Mouse (Mus musculus) limb, embryonic 15.5 days (tissue): Measurements from ENCODE around the gene Abi3. TPM values are rescaled to one million over a fixed set of nuclear protein-coding genes. Genes with fewer than 3 reads are reported as not detected.

Experiments
- ATAC-seq: fragments of 200-750 bp; cut with Nextera tagmentation; 2 replicates; pipeline ENCODE4 v1.8.0; 2017; ENCODE audit warnings: low read depth, moderate TSS enrichment; ENCODE audit not compliant: insufficient number of reproducible peaks, low FRiP score, low TSS enrichment
- H3K27ac ChIP-seq: fragments of 300-500 bp; sonication (generic); 2 replicates; pipeline ENCODE4 v1.5.1; 2015; ENCODE audit warnings: moderate library complexity, mild to moderate bottlenecking, inconsistent platforms
- H3K27me3 ChIP-seq: fragments of 300-500 bp; sonication (generic); 2 replicates; pipeline ENCODE4 v1.6.1; 2015; ENCODE audit warnings: inconsistent platforms
- H3K36me3 ChIP-seq: fragments of 300-500 bp; sonication (generic); 2 replicates; pipeline ENCODE4 v1.6.1; 2015; ENCODE audit warnings: inconsistent platforms
- H3K4me1 ChIP-seq: fragments of 300-500 bp; sonication (generic); 2 replicates; pipeline ENCODE4 v1.6.1; 2015; ENCODE audit warnings: inconsistent platforms
- H3K4me2 ChIP-seq: fragments of 300-500 bp; sonication (generic); 2 replicates; pipeline ENCODE4 v1.6.1; 2015; ENCODE audit warnings: mild to moderate bottlenecking, inconsistent platforms
- H3K4me3 ChIP-seq: fragments of 300-500 bp; sonication (generic); 2 replicates; pipeline ENCODE4 v1.5.1; 2015; ENCODE audit warnings: mild to moderate bottlenecking, inconsistent platforms
- H3K9ac ChIP-seq: fragments of 300-500 bp; sonication (generic); 2 replicates; pipeline ENCODE4 v1.6.1; 2015; ENCODE audit warnings: inconsistent platforms
- H3K9me3 ChIP-seq: fragments of 300-500 bp; sonication (generic); 2 replicates; pipeline ENCODE4 v1.6.1; 2016; ENCODE audit warnings: inconsistent platforms
- WGBS: fragments of 180-500 bp; shearing (Covaris S2); methylation state at CpG from one replicate; pipeline ENCODE4 v1.1.7; 2015; 5-methylcytosine and 5-hydroxymethylcytosine counted together
- polyA plus RNA-seq: library from polyadenylated mRNA; unstranded; fragments of >200 nt; fragmentation: Nextera tagmentation; extraction: Ambion mirVana; gene quantifications from 2 replicates; pipeline ENCODE4 v1.2.1, GENCODE M21; 2015

Gene Abi3
- polyA plus RNA-seq, 1 experiment from 2014 or later, result 7.2 TPM

GRCm38 (mm10) chr11:95795582-95795981 lies 46.7 kb downstream of the Abi3 start:
- no peak for ATAC-seq
- peaks cover 13% of the 10 kb centered on the region for H3K4me1 ChIP-seq

GRCm38 (mm10) chr11:95794201-95794600 lies 48.1 kb downstream of the Abi3 start:
- Histone ChIP-seq H3K27me3 (peaks cover 16% of the 10 kb centered on the region), H3K9ac (no peak overlapping the region), H3K4me2 (no peak overlapping the region)

More at GRCm38 (mm10) chr11:95795582-95795981, 46.7 kb downstream of the Abi3 start:
- H3K27ac ChIP-seq, result no peak overlapping the region
- H3K27me3 ChIP-seq, result peaks cover 16% of the 10 kb centered on the region
- H3K9ac ChIP-seq, result no peak overlapping the region
- H3K4me3 ChIP-seq, result no peak overlapping the region
- H3K4me2 ChIP-seq, result no peak overlapping the region
- H3K36me3 ChIP-seq, result no peaks in the 10 kb centered on the region
- H3K9me3 ChIP-seq, result no peaks in the 10 kb centered on the region
- WGBS, result 48% methylated on average over 5 of the region's 5 CpGs

GRCm38 (mm10) chr11:95792950-95793509 lies 49.2 kb downstream of the Abi3 start:
- Histone ChIP-seq H3K9ac (no peak overlapping the region), H3K9me3 (no peaks in the 10 kb centered on the region), H3K27me3 (peaks cover 16% of the 10 kb centered on the region), H3K4me1 (peaks cover 13% of the 10 kb centered on the region), H3K27ac (no peak overlapping the region), H3K4me3 (no peak overlapping the region), H3K4me2 (no peak overlapping the region), H3K36me3 (no peaks in the 10 kb centered on the region)
- WGBS, result 93% methylated on average over 8 of the region's 8 CpGs
- no peak for ATAC-seq

More at GRCm38 (mm10) chr11:95794201-95794600, 48.1 kb downstream of the Abi3 start:
- Histone ChIP-seq H3K27ac (no peak overlapping the region), H3K4me3 (no peak overlapping the region), H3K36me3 (no peaks in the 10 kb centered on the region), H3K9me3 (no peaks in the 10 kb centered on the region), H3K4me1 (peaks cover 13% of the 10 kb centered on the region)
- no peak for ATAC-seq
- 55% methylated on average over 5 of the region's 5 CpGs for WGBS

GRCm38 (mm10) chr11:95791787-95792186 lies 50.5 kb downstream of the Abi3 start:
- no peak for ATAC-seq
- H3K4me3 ChIP-seq, result no peak overlapping the region
- H3K4me2 ChIP-seq, result no peak overlapping the region
- peaks cover 8% of the 10 kb centered on the region for H3K4me1 ChIP-seq
- peaks cover 8% of the 10 kb centered on the region; the same call in 1 of the 2 replicates for H3K27me3 ChIP-seq
- no peaks in the 10 kb centered on the region for H3K9me3 ChIP-seq
- no peak overlapping the region for H3K27ac ChIP-seq
- H3K9ac ChIP-seq, result no peak overlapping the region
- no peaks in the 10 kb centered on the region for H3K36me3 ChIP-seq
- WGBS, result 62% methylated on average over 13 of the region's 13 CpGs

- H3K4me2 ChIP-seq, result no peak overlapping the region
- no peaks in the 10 kb centered on the region for H3K9me3 ChIP-seq
- ATAC-seq, result no peak
- no peaks in the 10 kb centered on the region for H3K36me3 ChIP-seq
- no peak overlapping the region for H3K9ac ChIP-seq
- H3K27ac ChIP-seq, result no peak overlapping the region
- H3K27me3 ChIP-seq, result no peaks in the 10 kb centered on the region
- WGBS, result 75% methylated on average over 8 of the region's 8 CpGs
- no peaks in the 10 kb centered on the region for H3K4me1 ChIP-seq
- no peak overlapping the region for H3K4me3 ChIP-seq
These were observed 52.8 kb downstream of the Abi3 start for GRCm38 (mm10) chr11:95789451-95789891.

- no peaks in the 10 kb centered on the region for H3K27me3 ChIP-seq
- H3K4me3 ChIP-seq, result no peak overlapping the region
- WGBS, result 84% methylated on average over 6 of the region's 6 CpGs
These were observed 55.8 kb downstream of the Abi3 start for GRCm38 (mm10) chr11:95786511-95786910.

GRCm38 (mm10) chr11:95785675-95786074 lies 56.6 kb downstream of the Abi3 start:
- Histone ChIP-seq H3K36me3 (no peaks in the 10 kb centered on the region), H3K4me2 (no peak overlapping the region), H3K9me3 (no peaks in the 10 kb centered on the region), H3K27me3 (no peaks in the 10 kb centered on the region), H3K4me3 (no peak overlapping the region), H3K4me1 (no peaks in the 10 kb centered on the region), H3K27ac (no peak overlapping the region), H3K9ac (no peak overlapping the region)
- ATAC-seq, result no peak
- 94% methylated on average over 4 of the region's 4 CpGs for WGBS

More at GRCm38 (mm10) chr11:95786511-95786910, 55.8 kb downstream of the Abi3 start:
- H3K4me2 ChIP-seq, result no peak overlapping the region
- ATAC-seq, result no peak
- H3K9ac ChIP-seq, result no peak overlapping the region
- no peaks in the 10 kb centered on the region for H3K36me3 ChIP-seq
- H3K27ac ChIP-seq, result no peak overlapping the region
- no peaks in the 10 kb centered on the region for H3K9me3 ChIP-seq
- H3K4me1 ChIP-seq, result no peaks in the 10 kb centered on the region

- H3K9ac ChIP-seq, result no peak overlapping the region
- 85% methylated on average over 9 of the region's 9 CpGs for WGBS
These were observed 58.3 kb downstream of the Abi3 start for GRCm38 (mm10) chr11:95783958-95784357.

GRCm38 (mm10) chr11:95783457-95783856 lies 58.8 kb downstream of the Abi3 start:
- H3K4me2 ChIP-seq, result no peak overlapping the region
- no peak for ATAC-seq
- 76% methylated on average over 4 of the region's 4 CpGs for WGBS
- no peaks in the 10 kb centered on the region for H3K9me3 ChIP-seq
- H3K4me1 ChIP-seq, result no peaks in the 10 kb centered on the region
- H3K27me3 ChIP-seq, result no peaks in the 10 kb centered on the region
- H3K9ac ChIP-seq, result no peak overlapping the region
- no peak overlapping the region for H3K4me3 ChIP-seq
- H3K36me3 ChIP-seq, result no peaks in the 10 kb centered on the region
- no peak overlapping the region for H3K27ac ChIP-seq

More at GRCm38 (mm10) chr11:95783958-95784357, 58.3 kb downstream of the Abi3 start:
- Histone ChIP-seq H3K27ac (no peak overlapping the region), H3K4me1 (no peaks in the 10 kb centered on the region), H3K27me3 (no peaks in the 10 kb centered on the region), H3K9me3 (no peaks in the 10 kb centered on the region), H3K4me2 (no peak overlapping the region), H3K4me3 (no peak overlapping the region), H3K36me3 (no peaks in the 10 kb centered on the region)
- ATAC-seq, result no peak

- H3K27me3 ChIP-seq, result no peaks in the 10 kb centered on the region
- no peak for ATAC-seq
- 85% methylated on average over 11 of the region's 11 CpGs for WGBS
- 0 out of 2 replicates have a peak, but pooled peaks cover 4% of the 10 kb centered on the region for H3K4me1 ChIP-seq
- H3K9me3 ChIP-seq, result no peaks in the 10 kb centered on the region
- H3K4me2 ChIP-seq, result no peak overlapping the region
- H3K9ac ChIP-seq, result no peak overlapping the region
- no peaks in the 10 kb centered on the region for H3K36me3 ChIP-seq
- no peak overlapping the region for H3K27ac ChIP-seq
- no peak overlapping the region for H3K4me3 ChIP-seq
These were observed 60.7 kb downstream of the Abi3 start for GRCm38 (mm10) chr11:95781557-95781956.

- Histone ChIP-seq H3K27me3 (no peaks in the 10 kb centered on the region), H3K36me3 (no peaks in the 10 kb centered on the region; the same call in 1 of the 2 replicates), H3K9ac (no peak overlapping the region), H3K4me1 (0 out of 2 replicates have a peak, but pooled peaks cover 4% of the 10 kb centered on the region), H3K27ac (no peak overlapping the region), H3K4me3 (no peak overlapping the region), H3K4me2 (no peak overlapping the region), H3K9me3 (no peaks in the 10 kb centered on the region)
- no peak for ATAC-seq
- WGBS, result 88% methylated on average over 8 of the region's 8 CpGs
These were observed 61.8 kb downstream of the Abi3 start for GRCm38 (mm10) chr11:95780480-95780879.
